Mouse (Mus musculus) ovary, adult 18-20 months (tissue): Measurements from ENCODE around the gene Tctex1d1.

ENCODE experiments used
- DNase-seq: peaks from one replicate; pipeline ENCODE4 v3.0.0; 2022; ENCODE audit warnings: low spot score, mixed read lengths

Gene Tctex1d1

GRCm38 (mm10) chr4:102978440-102978839 lies at the start of gene Tctex1d1:
TSS of gene Tctex1d1 (plus strand) at chr4:102978606.
- DNase-seq, result no peak

- DNase-seq, result no peak
These were observed 48.9 kb upstream of the Tctex1d1 start for GRCm38 (mm10) chr4:102929491-102929890.

GRCm38 (mm10) chr4:102930679-102931078 lies 47.7 kb upstream of the Tctex1d1 start:
- no peak for DNase-seq

- no peak for DNase-seq
These were observed 38.1 kb upstream of the Tctex1d1 start for GRCm38 (mm10) chr4:102940266-102940665.

GRCm38 (mm10) chr4:102940738-102941137 lies 37.7 kb upstream of the Tctex1d1 start:
- no peak for DNase-seq

- DNase-seq, result no peak
These were observed 34.1 kb upstream of the Tctex1d1 start for GRCm38 (mm10) chr4:102944325-102944724.

- no peak for DNase-seq
These were observed 25.9 kb upstream of the Tctex1d1 start for GRCm38 (mm10) chr4:102952476-102952875.

GRCm38 (mm10) chr4:102955294-102955956 lies 23.0 kb upstream of the Tctex1d1 start:
- DNase-seq, result no peak

GRCm38 (mm10) chr4:102959409-102959808 lies 19.0 kb upstream of the Tctex1d1 start:
- DNase-seq, result no peak

- no peak for DNase-seq
These were observed 14.2 kb upstream of the Tctex1d1 start for GRCm38 (mm10) chr4:102964174-102964573.

GRCm38 (mm10) chr4:102967811-102968210 lies 10.6 kb upstream of the Tctex1d1 start:
- no peak for DNase-seq

- DNase-seq, result no peak
These were observed 8.8 kb upstream of the Tctex1d1 start for GRCm38 (mm10) chr4:102969599-102969998.

GRCm38 (mm10) chr4:102971159-102971558 lies 7.2 kb upstream of the Tctex1d1 start:
- no peak for DNase-seq

- no peak for DNase-seq
These were observed 6.3 kb upstream of the Tctex1d1 start for GRCm38 (mm10) chr4:102972071-102972470.

- no peak for DNase-seq
These were observed 4.2 kb upstream of the Tctex1d1 start for GRCm38 (mm10) chr4:102974172-102974571.

GRCm38 (mm10) chr4:102976290-102977275 lies 1.8 kb upstream of the Tctex1d1 start:
- DNase-seq, result no peak

- DNase-seq, result no peak
These were observed 556 bp upstream of the Tctex1d1 start for GRCm38 (mm10) chr4:102977778-102978321.

- DNase-seq, result no peak
These were observed 979 bp downstream of the Tctex1d1 start for GRCm38 (mm10) chr4:102979385-102979784.

GRCm38 (mm10) chr4:102981709-102982108 lies 3.3 kb downstream of the Tctex1d1 start:
- no peak for DNase-seq

GRCm38 (mm10) chr4:102986173-102986572 lies 7.8 kb downstream of the Tctex1d1 start:
- DNase-seq, result no peak

- peak; percentile 5 for DNase-seq
These were observed 8.5 kb downstream of the Tctex1d1 start for GRCm38 (mm10) chr4:102986917-102987316.

- no peak for DNase-seq
These were observed 8.9 kb downstream of the Tctex1d1 start for GRCm38 (mm10) chr4:102987325-102987724.

GRCm38 (mm10) chr4:102987756-102988155 lies 9.3 kb downstream of the Tctex1d1 start:
- no peak for DNase-seq
